Mouse (Mus musculus) cerebellum, postnatal 4 days (tissue): ENCODE data around the gene Med12l.

Experiments used
- DNase-seq, 2 experiments: peaks; one replicate each; pipeline ENCODE4 v3.0.0; 2022; ENCODE audit warnings: low spot score in 2 of 2, mixed read lengths in 1 of 2

Gene Med12l

GRCm38 (mm10) chr3:59312610-59313009 lies 307.0 kb downstream of the Med12l start:
- no peak for DNase-seq

- no peak for DNase-seq
Observed at GRCm38 (mm10) chr3:59316077-59316476, 310.5 kb downstream of the Med12l start.

- peak; percentile 55 to 68 for DNase-seq
Observed at GRCm38 (mm10) chr3:59321278-59321876, 315.8 kb downstream of the Med12l start.

GRCm38 (mm10) chr3:59328526-59328925 lies 322.9 kb downstream of the Med12l start:
- DNase-seq: no peak

- DNase-seq: no peak
Observed at GRCm38 (mm10) chr3:59341647-59342427, 336.2 kb downstream of the Med12l start.

GRCm38 (mm10) chr3:59343026-59343425 lies 337.4 kb downstream of the Med12l start:
- peak in 1 of 2 experiments; percentile 22 for DNase-seq

- peak; percentile 37 to 79 for DNase-seq
Observed at GRCm38 (mm10) chr3:59344065-59344905, 338.7 kb downstream of the Med12l start, which contains the start of gene Igsf10. Gene Igsf10 (minus strand): TSS chr3:59344394.

GRCm38 (mm10) chr3:59351768-59352167 lies 346.1 kb downstream of the Med12l start:
- no peak for DNase-seq

- DNase-seq: no peak
Observed at GRCm38 (mm10) chr3:59354156-59354555, 348.5 kb downstream of the Med12l start.

GRCm38 (mm10) chr3:59360102-59360501 lies 354.5 kb downstream of the Med12l start:
- DNase-seq: no peak

- DNase-seq: no peak
Observed at GRCm38 (mm10) chr3:59361895-59362294, 356.3 kb downstream of the Med12l start.
